Mouse (Mus musculus): ENCODE measurements at regions not wholly inside any gene's neighbourhood (a gene's known extent, or its start where the extent isn't known, plus 50 kb on each side); places are given as distances from the start of the nearest gene placed in this dataset.

DNA sequence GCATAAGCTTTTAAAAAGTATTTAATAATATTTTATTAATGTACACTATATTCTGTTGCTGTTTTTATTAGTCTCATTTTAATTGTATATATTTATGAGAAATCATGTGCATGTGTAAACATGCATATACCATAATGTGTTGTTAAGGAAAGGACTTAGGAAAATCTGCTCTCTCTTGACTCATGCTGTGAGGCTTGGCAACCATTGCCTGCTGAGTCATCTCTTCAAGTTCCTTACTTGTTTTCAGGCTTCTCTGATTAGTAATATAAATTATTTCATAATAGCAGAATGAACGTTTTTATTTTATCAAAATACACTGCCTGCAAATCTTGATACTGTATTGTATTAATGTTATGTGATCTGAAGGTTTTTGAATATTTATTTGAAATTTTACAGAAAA lies 388.9 kb upstream of the Slitrk5 start:
- TF ChIP-seq CTCF (IDR thresholded peaks at IDR 0.05; ENCODE audit: low read depth, low read length): no peak
- TF ChIP-seq POLR2A (IDR thresholded peaks at IDR 0.05; ENCODE audit: insufficient read depth, low read length): no peak
- no peak for TF ChIP-seq EP300 (IDR thresholded peaks at IDR 0.05; ENCODE audit: insufficient read depth, low read depth, low read length)
